Mouse (Mus musculus) C2C12 (cell line): Measurements from ENCODE around the gene Slc2a13.

Experiments
- CEBPB ChIP-seq: IDR thresholded peaks from one replicate; pipeline ENCODE4 v1.6.1; 2011; ENCODE audit warnings: low read depth, mild to moderate bottlenecking, control low read depth, moderate library complexity
- CTCF ChIP-seq: IDR thresholded peaks from one replicate; pipeline ENCODE4 v1.5.1; 2011; ENCODE audit not compliant: control insufficient read depth, insufficient read depth, insufficient read length
- FOSL1 ChIP-seq: IDR thresholded peaks from one replicate; pipeline ENCODE4 v1.8.0; 2011; ENCODE audit warnings: mild to moderate bottlenecking, low read length; ENCODE audit not compliant: poor library complexity, insufficient read depth, severe bottlenecking
- MAX ChIP-seq: IDR thresholded peaks from one replicate; pipeline ENCODE4 v1.6.1; 2011; ENCODE audit warnings: mild to moderate bottlenecking, control low read depth
- MYOD1 ChIP-seq: IDR thresholded peaks from one replicate; pipeline ENCODE4 v1.6.1; 2011; ENCODE audit warnings: low read depth; ENCODE audit not compliant: control insufficient read depth, insufficient read length
- MYOG ChIP-seq: IDR thresholded peaks from one replicate; pipeline ENCODE4 v1.6.1; 2011; ENCODE audit not compliant: control insufficient read depth, insufficient read length; ENCODE audit errors: extremely low read depth
- USF1 ChIP-seq: IDR thresholded peaks from one replicate; pipeline ENCODE4 v1.6.1; 2011; ENCODE audit warnings: low read depth, mild to moderate bottlenecking, control low read depth, moderate library complexity

DNA sequence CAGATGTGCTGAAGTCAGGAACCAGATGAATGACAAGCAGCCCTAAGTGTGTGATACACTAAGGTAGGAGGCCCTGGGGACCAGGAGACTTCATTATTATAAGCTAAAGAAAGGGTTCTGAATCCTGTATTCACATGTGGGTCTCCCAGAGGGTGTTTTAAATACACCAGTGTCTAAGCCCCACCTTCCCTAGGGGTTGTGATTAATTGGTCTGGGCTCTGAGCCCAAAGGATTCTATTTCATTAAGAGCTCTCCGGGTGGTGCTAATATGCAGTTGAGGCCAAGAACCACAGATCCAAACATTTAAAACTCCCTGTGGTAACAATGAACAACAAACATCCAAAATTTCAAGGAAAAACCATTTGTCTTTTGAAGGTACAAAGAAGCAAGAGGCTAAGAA, 70.4 kb downstream of the Slc2a13 start:
- TF ChIP-seq CTCF (no peak), MYOG (no peak), USF1 (no peak), CEBPB (no peak), MAX (no peak), MYOD1 (no peak), FOSL1 (no peak)
